ENCODE assay signal across 8 mouse cellular contexts in genomic region chr4:101508851-101509577, GRCm38 (mm10). TPM values are rescaled to one million over a fixed set of nuclear protein-coding genes. Genes with fewer than 3 reads are reported as not detected.
DNase-seq lines count a peak whose midpoint lies in the region; ATAC-seq lines count a peak whose summit lies in the region.

No protein-coding gene starts in this region.

- peaks cover 6% of the 10 kb centered on the region for H3K4me1 ChIP-seq in heart, embryonic 10.5 days
- peaks cover 19% of the 10 kb centered on the region for H3K4me1 ChIP-seq in forebrain, embryonic 13.5 days
- H3K4me1 ChIP-seq in limb, embryonic 15.5 days, result peaks cover 11% of the 10 kb centered on the region
- peaks cover 9% of the 10 kb centered on the region; the same call in 1 of the 2 replicates for H3K4me1 ChIP-seq in neural tube, embryonic 14.5 days (ENCODE audit: control insufficient read depth, insufficient read depth, low read length)

- H3K36me3 ChIP-seq in heart, embryonic 10.5 days, result no peaks in the 10 kb centered on the region
- H3K36me3 ChIP-seq in forebrain, embryonic 13.5 days (ENCODE audit: poor library complexity, severe bottlenecking), result no peaks in the 10 kb centered on the region
- no peaks in the 10 kb centered on the region for H3K36me3 ChIP-seq in limb, embryonic 15.5 days
- H3K36me3 ChIP-seq in neural tube, embryonic 14.5 days (ENCODE audit: control insufficient read depth, insufficient read depth, low read length), result no peaks in the 10 kb centered on the region

- no peaks in the 10 kb centered on the region for H3K9me3 ChIP-seq in heart, embryonic 10.5 days
- H3K9me3 ChIP-seq in forebrain, embryonic 13.5 days (replicated peaks), result no peaks in the 10 kb centered on the region
- no peaks in the 10 kb centered on the region for H3K9me3 ChIP-seq in limb, embryonic 15.5 days
- no peaks in the 10 kb centered on the region for H3K9me3 ChIP-seq in neural tube, embryonic 14.5 days (ENCODE audit: control insufficient read depth, low read length)

- peak overlapping the region; percentile 68 for H3K9ac ChIP-seq in forebrain, embryonic 13.5 days
- peak overlapping the region; percentile 26; the same call in 1 of the 2 replicates for H3K9ac ChIP-seq in limb, embryonic 15.5 days
- H3K9ac ChIP-seq in neural tube, embryonic 14.5 days (replicated peaks; ENCODE audit: low read depth, low read length), result peak overlapping the region; percentile 63

- WGBS in heart, embryonic 10.5 days, result 6% methylated on average over 30 of the region's 30 CpGs
- WGBS in forebrain, embryonic 13.5 days, result 3% methylated on average over 30 of the region's 30 CpGs
- WGBS in limb, embryonic 15.5 days, result 1% methylated on average over 30 of the region's 30 CpGs
- WGBS in neural tube, embryonic 14.5 days, result 2% methylated on average over 30 of the region's 30 CpGs

- peak overlapping the region; percentile 93 for H3K4me2 ChIP-seq in forebrain, embryonic 13.5 days
- H3K4me2 ChIP-seq in limb, embryonic 15.5 days, result peak overlapping the region; percentile 59
- peak overlapping the region; percentile 95 for H3K4me2 ChIP-seq in neural tube, embryonic 14.5 days (ENCODE audit: low read depth, low read length)

- H3K27ac ChIP-seq in heart, embryonic 10.5 days, result no peak overlapping the region; the same call in 1 of the 2 replicates
- H3K27ac ChIP-seq in forebrain, embryonic 13.5 days, result no peak overlapping the region
- no peak overlapping the region for H3K27ac ChIP-seq in limb, embryonic 15.5 days
- H3K27ac ChIP-seq in neural tube, embryonic 14.5 days (ENCODE audit: low read depth, low read length), result peak overlapping the region; percentile 66

- DNase-seq in heart, embryonic 10.5 days (ENCODE audit: low spot score), result no peak
- DNase-seq in heart, postnatal 4 days, result no peak
- DNase-seq in cerebellum, adult 11 months, result peak; percentile 68
- DNase-seq in kidney, adult 18-20 months, result peak; percentile 66
- peak; percentile 68 to 71 for DNase-seq in thymus, postnatal 10 days (ENCODE audit: low spot score in 2 of 2)

- peaks cover 17% of the 10 kb centered on the region for H3K27me3 ChIP-seq in heart, embryonic 10.5 days (ENCODE audit: insufficient read depth, poor library complexity, severe bottlenecking)
- H3K27me3 ChIP-seq in forebrain, embryonic 13.5 days, result peaks cover 12% of the 10 kb centered on the region; the same call in 1 of the 2 replicates
- 0 out of 2 replicates have a peak, but pooled peaks cover 5% of the 10 kb centered on the region for H3K27me3 ChIP-seq in limb, embryonic 15.5 days
- H3K27me3 ChIP-seq in neural tube, embryonic 14.5 days (ENCODE audit: control insufficient read depth, insufficient read depth, low read length), result 0 out of 2 replicates have a peak, but pooled peaks cover 3% of the 10 kb centered on the region

- peak overlapping the region; percentile 61 for H3K4me3 ChIP-seq in heart, embryonic 10.5 days
- peak overlapping the region; percentile 51 for H3K4me3 ChIP-seq in forebrain, embryonic 13.5 days
- peak overlapping the region; percentile 29 for H3K4me3 ChIP-seq in limb, embryonic 15.5 days
- peak overlapping the region; percentile 37 for H3K4me3 ChIP-seq in neural tube, embryonic 14.5 days (ENCODE audit: low read depth, low read length)

- peak; percentile 59 for ATAC-seq in forebrain, embryonic 13.5 days
- ATAC-seq in limb, embryonic 15.5 days (ENCODE audit: insufficient number of reproducible peaks, low FRiP score, low TSS enrichment, low read depth), result no peak
- peak; percentile 76 for ATAC-seq in neural tube, embryonic 14.5 days (ENCODE audit: low read depth)

RNA-seq across cellular contexts. Expression of gene Dnajc6, which starts 12.6 kb away (rescaled TPM):
- polyA plus RNA-seq in heart, embryonic 10.5 days (2016; fragmentation: Nextera tagmentation; extraction: Ambion mirVana), result 0.44 and 0.59 TPM in 2 replicates
- total RNA-seq in heart, postnatal 4 days (2021), result under 1 TPM; 0.48 to 0.52 TPM
- 10.8 and 13.2 TPM in 2 replicates for polyA plus RNA-seq in forebrain, embryonic 13.5 days (2015; fragmentation: Nextera tagmentation; extraction: Ambion mirVana)
- polyA plus RNA-seq in limb, embryonic 15.5 days (2015; fragmentation: Nextera tagmentation; extraction: Ambion mirVana), result 0.45 and 1.3 TPM in 2 replicates
- polyA plus RNA-seq in neural tube, embryonic 14.5 days (2014; fragmentation: Nextera tagmentation; extraction: Ambion mirVana), result 63.8 and 70.1 TPM in 2 replicates

Comparison
In these comparisons a context has a peak if more than half of its experiments do, and no peak if none do; other contexts are left out.
1. DNase-seq: peak in cerebellum, adult 11 months (single experiment), kidney, adult 18-20 months (single experiment) and thymus, postnatal 10 days (2 of 2); none in heart, embryonic 10.5 days (single experiment) and heart, postnatal 4 days (single experiment).
2. Peak in every context shown above with its lines, with median percentiles within 50 percentile points of each other: H3K4me3 ChIP-seq, H3K4me2 ChIP-seq and H3K9ac ChIP-seq.